Mouse (Mus musculus): ENCODE data around the gene Hectd1. TPM values are rescaled to one million over a fixed set of nuclear protein-coding genes. Genes with fewer than 3 reads are reported as not detected.

Hectd1 gene
- polyA plus RNA-seq, 1 experiment from 2014 or later, result 48.3 TPM

- H3K27me3 ChIP-seq, result no peaks in the 10 kb centered on the region
- WGBS, result 92% methylated on average over 2 of the region's 2 CpGs
- no peak for ATAC-seq (ENCODE audit: insufficient number of reproducible peaks, insufficient read depth, low FRiP score, low TSS enrichment, low read depth)
- H3K4me3 ChIP-seq, result no peak overlapping the region
- H3K9me3 ChIP-seq, result no peaks in the 10 kb centered on the region
- H3K4me2 ChIP-seq, result no peak overlapping the region
- H3K27ac ChIP-seq, result no peak overlapping the region
- H3K4me1 ChIP-seq, result no peaks in the 10 kb centered on the region
- H3K36me3 ChIP-seq, result no peaks in the 10 kb centered on the region
- no peak overlapping the region for H3K9ac ChIP-seq
Observed at GRCm38 (mm10) chr12:51855872-51856271, 26.5 kb upstream of the Hectd1 start.

DNA sequence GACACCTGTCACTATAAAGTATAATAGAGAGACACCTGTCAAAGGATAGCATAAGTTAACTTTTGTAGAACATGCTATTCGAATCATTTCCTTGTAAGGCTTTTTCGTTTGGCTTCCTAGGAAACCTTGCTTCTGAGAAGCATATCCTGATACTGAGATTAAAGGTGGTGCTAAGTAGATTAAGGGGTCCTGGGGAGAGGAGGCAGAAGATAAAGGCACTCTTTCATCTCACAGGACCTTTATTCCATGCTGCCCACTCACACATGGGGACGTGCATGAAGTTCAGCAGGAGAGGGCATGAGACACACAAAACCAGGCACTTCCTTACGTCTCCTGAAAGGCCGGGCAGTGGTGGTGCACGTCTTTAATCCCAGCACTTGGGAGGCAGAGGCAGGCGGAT, 26.1 kb upstream of the Hectd1 start:
- Histone ChIP-seq H3K27ac (no peak overlapping the region), H3K4me1 (no peaks in the 10 kb centered on the region), H3K36me3 (no peaks in the 10 kb centered on the region), H3K9ac (no peak overlapping the region), H3K4me2 (no peak overlapping the region), H3K4me3 (no peak overlapping the region), H3K27me3 (no peaks in the 10 kb centered on the region), H3K9me3 (no peaks in the 10 kb centered on the region)
- ATAC-seq (ENCODE audit: insufficient number of reproducible peaks, insufficient read depth, low FRiP score, low TSS enrichment, low read depth), result no peak
- 75% methylated on average over 7 of the region's 7 CpGs for WGBS

DNA sequence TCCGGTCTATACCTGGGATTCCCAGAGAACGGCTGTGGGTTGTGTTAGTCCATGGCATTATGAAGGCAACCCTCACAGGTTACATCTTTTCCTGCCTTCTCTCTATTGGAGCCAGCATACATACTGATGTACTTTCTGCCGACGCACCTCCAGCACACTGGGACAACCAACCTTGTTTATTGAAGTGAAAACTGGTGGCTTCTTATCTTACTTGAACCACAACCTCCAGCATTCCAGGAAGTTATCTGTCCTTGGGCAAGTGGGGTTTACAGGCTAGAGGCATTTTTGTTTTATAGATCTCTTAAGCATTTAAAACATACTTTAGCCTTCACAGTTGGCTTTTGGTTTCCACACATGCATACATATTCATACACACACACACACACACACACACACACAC, 22.3 kb upstream of the Hectd1 start:
- 86% methylated on average over 4 of the region's 4 CpGs for WGBS
- no peak overlapping the region for H3K4me2 ChIP-seq
- H3K4me3 ChIP-seq, result no peak overlapping the region
- no peaks in the 10 kb centered on the region for H3K36me3 ChIP-seq
- ATAC-seq (ENCODE audit: insufficient number of reproducible peaks, insufficient read depth, low FRiP score, low TSS enrichment, low read depth), result no peak
- no peak overlapping the region for H3K27ac ChIP-seq
- no peaks in the 10 kb centered on the region for H3K4me1 ChIP-seq
- H3K9ac ChIP-seq, result no peak overlapping the region
- no peaks in the 10 kb centered on the region for H3K9me3 ChIP-seq
- H3K27me3 ChIP-seq, result no peaks in the 10 kb centered on the region

DNA sequence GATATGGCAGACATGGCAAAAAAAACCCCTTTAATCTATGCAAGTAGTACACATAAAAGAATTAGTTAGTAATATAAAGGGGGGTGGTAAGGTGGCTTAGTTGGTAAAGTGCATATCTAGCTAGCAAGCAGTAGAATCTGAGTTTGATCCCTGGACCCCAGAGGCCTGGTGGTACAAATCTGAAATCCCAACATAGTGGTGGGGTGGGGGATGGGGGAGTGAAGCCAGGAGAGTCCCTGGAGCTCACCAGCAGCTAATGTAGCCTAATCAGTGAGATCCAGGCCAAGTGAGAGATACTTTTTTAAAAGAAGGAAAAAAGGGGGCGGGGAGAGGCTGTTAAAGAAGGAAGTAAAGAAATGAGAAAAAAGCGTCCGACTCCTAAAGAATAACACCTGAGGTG, 21.8 kb upstream of the Hectd1 start:
- Histone ChIP-seq H3K27me3 (no peaks in the 10 kb centered on the region), H3K9ac (no peak overlapping the region), H3K4me2 (no peak overlapping the region), H3K9me3 (no peaks in the 10 kb centered on the region), H3K4me3 (no peak overlapping the region), H3K4me1 (no peaks in the 10 kb centered on the region), H3K27ac (no peak overlapping the region), H3K36me3 (no peaks in the 10 kb centered on the region)
- WGBS, result 90% methylated on average over 3 of the region's 3 CpGs
- no peak for ATAC-seq (ENCODE audit: insufficient number of reproducible peaks, insufficient read depth, low FRiP score, low TSS enrichment, low read depth)

GRCm38 (mm10) chr12:51850339-51850738, 21.0 kb upstream of the Hectd1 start:
- H3K9me3 ChIP-seq, result no peaks in the 10 kb centered on the region
- no peaks in the 10 kb centered on the region for H3K27me3 ChIP-seq
- H3K36me3 ChIP-seq, result no peaks in the 10 kb centered on the region
- 84% methylated on average over 4 of the region's 4 CpGs for WGBS
- H3K27ac ChIP-seq, result no peak overlapping the region
- H3K9ac ChIP-seq, result no peak overlapping the region
- H3K4me2 ChIP-seq, result no peak overlapping the region
- no peaks in the 10 kb centered on the region for H3K4me1 ChIP-seq
- H3K4me3 ChIP-seq, result no peak overlapping the region
- ATAC-seq (ENCODE audit: insufficient number of reproducible peaks, insufficient read depth, low FRiP score, low TSS enrichment, low read depth), result no peak

GRCm38 (mm10) chr12:51849902-51850301, 20.6 kb upstream of the Hectd1 start:
- WGBS, result 77% methylated on average over 2 of the region's 2 CpGs
- Histone ChIP-seq H3K27ac (no peak overlapping the region), H3K9ac (no peak overlapping the region), H3K4me1 (no peaks in the 10 kb centered on the region), H3K27me3 (no peaks in the 10 kb centered on the region), H3K4me3 (no peak overlapping the region), H3K36me3 (no peaks in the 10 kb centered on the region), H3K9me3 (no peaks in the 10 kb centered on the region), H3K4me2 (no peak overlapping the region)
- ATAC-seq (ENCODE audit: insufficient number of reproducible peaks, insufficient read depth, low FRiP score, low TSS enrichment, low read depth), result no peak

- no peak overlapping the region for H3K27ac ChIP-seq
- H3K4me2 ChIP-seq, result no peak overlapping the region
- no peak overlapping the region for H3K4me3 ChIP-seq
- H3K4me1 ChIP-seq, result peaks cover 12% of the 10 kb centered on the region
- no peaks in the 10 kb centered on the region for H3K36me3 ChIP-seq
- WGBS, result 61% methylated on average over 9 of the region's 9 CpGs
- H3K9me3 ChIP-seq, result no peaks in the 10 kb centered on the region
- no peak for ATAC-seq (ENCODE audit: insufficient number of reproducible peaks, insufficient read depth, low FRiP score, low TSS enrichment, low read depth)
- no peak overlapping the region for H3K9ac ChIP-seq
- H3K27me3 ChIP-seq, result no peaks in the 10 kb centered on the region
Observed at GRCm38 (mm10) chr12:51847953-51848680, 18.8 kb upstream of the Hectd1 start.

DNA sequence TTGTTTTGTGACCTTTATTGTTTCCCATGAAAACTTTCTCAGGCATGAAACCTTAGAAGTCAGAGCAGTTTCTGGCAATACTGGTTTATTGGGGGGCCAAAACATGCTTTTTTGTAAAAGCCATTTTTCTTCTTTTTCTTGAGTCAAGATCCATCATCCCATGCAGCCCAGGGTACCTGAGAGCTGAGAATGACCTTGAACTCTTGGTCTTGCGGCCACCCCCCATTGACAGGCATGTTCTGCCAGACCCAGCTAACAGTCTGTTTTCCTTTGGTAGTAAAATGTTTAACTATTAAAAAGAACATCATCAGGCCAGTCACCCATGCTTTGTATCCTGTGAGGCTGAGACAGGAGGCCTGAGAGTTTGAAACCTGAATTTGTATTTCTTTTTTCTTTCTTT, 15.9 kb upstream of the Hectd1 start:
- Histone ChIP-seq H3K9ac (no peak overlapping the region), H3K4me2 (peak overlapping the region; percentile 73), H3K36me3 (no peaks in the 10 kb centered on the region), H3K9me3 (no peaks in the 10 kb centered on the region), H3K4me1 (peaks cover 12% of the 10 kb centered on the region), H3K27me3 (no peaks in the 10 kb centered on the region), H3K27ac (peak overlapping the region; percentile 91; the same call in 1 of the 2 replicates), H3K4me3 (peak overlapping the region; percentile 60)
- 0 out of 2 replicates have a peak, but pooled peaks have one; percentile 7 for ATAC-seq (ENCODE audit: insufficient number of reproducible peaks, insufficient read depth, low FRiP score, low TSS enrichment, low read depth)
- 26% methylated on average over 1 of the region's 1 CpGs for WGBS

GRCm38 (mm10) chr12:51844771-51845256, 15.5 kb upstream of the Hectd1 start:
- WGBS, result 1% methylated on average over 17 of the region's 17 CpGs

GRCm38 (mm10) chr12:51843576-51844520, 14.5 kb upstream of the Hectd1 start:
- peak overlapping the region; percentile 60 for H3K4me3 ChIP-seq
- H3K4me1 ChIP-seq, result peaks cover 12% of the 10 kb centered on the region
- no peaks in the 10 kb centered on the region for H3K36me3 ChIP-seq
- H3K27me3 ChIP-seq, result no peaks in the 10 kb centered on the region
- no peaks in the 10 kb centered on the region for H3K9me3 ChIP-seq
- ATAC-seq (ENCODE audit: insufficient number of reproducible peaks, insufficient read depth, low FRiP score, low TSS enrichment, low read depth), result no peak
- peak overlapping the region; percentile 73 for H3K4me2 ChIP-seq
- H3K9ac ChIP-seq, result peak overlapping the region; percentile 76
- WGBS, result 37% methylated on average over 15 of the region's 15 CpGs
- peak overlapping the region; percentile 91; the same call in 1 of the 2 replicates for H3K27ac ChIP-seq

More at GRCm38 (mm10) chr12:51844771-51845256, 15.5 kb upstream of the Hectd1 start:
- peak overlapping the region; percentile 60 for H3K4me3 ChIP-seq
- peak overlapping the region; percentile 91 for H3K27ac ChIP-seq
- peak overlapping the region; percentile 76 for H3K9ac ChIP-seq
- H3K36me3 ChIP-seq, result no peaks in the 10 kb centered on the region
- peaks cover 12% of the 10 kb centered on the region for H3K4me1 ChIP-seq
- no peaks in the 10 kb centered on the region for H3K9me3 ChIP-seq
- H3K27me3 ChIP-seq, result no peaks in the 10 kb centered on the region
- peak overlapping the region; percentile 73 for H3K4me2 ChIP-seq
- ATAC-seq (ENCODE audit: insufficient number of reproducible peaks, insufficient read depth, low FRiP score, low TSS enrichment, low read depth), result peak; percentile 93

GRCm38 (mm10) chr12:51842081-51842864, 12.9 kb upstream of the Hectd1 start:
- no peaks in the 10 kb centered on the region for H3K9me3 ChIP-seq
- no peak overlapping the region for H3K4me3 ChIP-seq
- WGBS, result 58% methylated on average over 6 of the region's 6 CpGs
- H3K4me1 ChIP-seq, result peaks cover 12% of the 10 kb centered on the region
- ATAC-seq (ENCODE audit: insufficient number of reproducible peaks, insufficient read depth, low FRiP score, low TSS enrichment, low read depth), result no peak
- H3K36me3 ChIP-seq, result no peaks in the 10 kb centered on the region
- H3K27me3 ChIP-seq, result no peaks in the 10 kb centered on the region
- no peak overlapping the region for H3K4me2 ChIP-seq
- H3K27ac ChIP-seq, result no peak overlapping the region
- no peak overlapping the region for H3K9ac ChIP-seq

All from embryonic facial prominence, embryonic 13.5 days (tissue).